Mouse (Mus musculus) monocyte, adult 5-6 weeks (primary cell): ENCODE results near the gene Rab3ip. TPM values are rescaled to one million over a fixed set of nuclear protein-coding genes. Genes with fewer than 3 reads are reported as not detected.

Experiments
- ATAC-seq: fragments of 153-309, 156-312 bp; replicated peaks from 2 replicates; pipeline ENCODE4 v1.8.0; 2017; ENCODE audit warnings: mild to moderate bottlenecking; ENCODE audit not compliant: low TSS enrichment, insufficient number of reproducible peaks, severe bottlenecking, poor library complexity, low FRiP score
- total RNA-seq: library from RNA; stranded (forward); fragments of 200-1000, 200-491, 200-594 nt; gene quantifications from 3 replicates; pipeline ENCODE4 v1.2.3, GENCODE M21; 2017

Rab3ip gene
- total RNA-seq, 1 experiment from 2014 or later: 16.6 TPM

DNA sequence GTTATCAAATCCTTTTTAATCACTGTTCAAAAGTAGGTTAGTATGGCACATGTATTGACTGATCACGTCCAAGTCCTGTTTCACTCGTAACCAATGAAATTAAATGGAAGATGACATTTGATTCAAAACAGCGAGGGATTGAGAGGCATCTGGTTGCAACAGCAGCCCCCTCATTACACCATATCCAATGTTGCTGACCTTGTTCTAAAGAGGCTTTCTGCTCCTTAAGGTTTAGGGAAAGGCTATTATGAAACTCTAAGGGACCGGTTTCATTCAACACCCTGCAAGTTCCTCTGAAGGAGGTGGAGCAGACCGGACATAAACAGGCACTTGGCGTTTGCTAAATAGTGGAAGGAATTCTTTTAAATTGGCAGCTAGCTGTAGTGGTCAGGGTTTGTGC, 56.0 kb downstream of the Rab3ip start:
- ATAC-seq: no peak

DNA sequence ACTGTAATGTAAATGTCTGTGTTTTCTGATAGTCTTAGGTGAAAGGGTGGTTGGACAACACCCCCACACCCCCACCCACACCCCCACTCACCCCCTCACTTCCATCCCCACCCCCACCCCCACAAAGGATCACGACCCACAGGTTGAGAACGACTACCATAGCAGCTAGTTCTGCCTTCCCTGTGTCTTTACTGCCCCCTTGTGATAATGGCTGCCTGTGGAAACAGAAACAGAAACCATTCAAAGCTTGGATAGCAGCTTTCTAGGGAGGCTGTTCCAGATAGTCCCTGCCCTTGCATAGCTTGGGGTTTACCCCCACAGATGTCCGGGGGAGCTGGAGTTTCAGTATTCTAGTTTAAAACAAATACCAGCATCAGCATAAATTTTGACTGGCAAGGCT, 56.8 kb downstream of the Rab3ip start:
- ATAC-seq: no peak

DNA sequence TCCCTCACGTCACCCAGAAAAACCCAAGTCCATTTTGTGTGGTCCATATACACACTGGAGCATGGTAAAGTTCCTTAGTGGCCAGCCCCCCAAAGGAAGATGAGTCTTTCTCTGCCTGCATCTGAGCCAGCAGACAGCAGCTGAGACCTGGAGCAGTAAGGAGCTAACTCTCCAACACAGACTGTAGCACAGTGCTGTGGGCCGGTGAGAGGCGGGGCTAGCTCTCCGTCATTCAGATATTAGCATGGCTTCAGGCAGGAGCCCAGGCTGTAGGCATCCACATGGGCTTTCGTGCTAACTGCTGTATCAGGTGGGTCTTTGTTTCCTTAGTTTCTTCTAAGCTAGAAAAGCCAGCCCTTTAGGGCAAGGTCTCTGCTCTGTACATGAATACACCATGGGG, 60.0 kb downstream of the Rab3ip start:
- ATAC-seq: no peak

DNA sequence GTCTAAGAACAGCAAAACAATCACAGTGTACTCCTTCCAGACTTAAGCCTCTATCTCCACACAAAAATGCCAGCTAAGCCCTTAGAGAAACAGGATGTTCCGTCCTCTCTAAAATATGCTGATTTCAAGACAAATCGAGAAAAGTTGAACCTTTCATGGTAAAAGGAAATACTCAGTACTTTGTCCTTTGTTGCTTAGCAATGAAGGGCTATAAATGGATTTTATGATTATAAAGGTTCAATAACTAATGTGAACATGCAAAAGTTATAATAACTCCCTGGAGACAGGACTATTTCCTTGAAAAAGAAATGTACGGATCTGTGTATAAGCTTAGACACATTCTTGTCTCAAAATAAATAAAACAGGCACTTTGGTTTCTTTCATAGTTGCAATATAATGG, 66.0 kb downstream of the Rab3ip start:
- no peak for ATAC-seq

DNA sequence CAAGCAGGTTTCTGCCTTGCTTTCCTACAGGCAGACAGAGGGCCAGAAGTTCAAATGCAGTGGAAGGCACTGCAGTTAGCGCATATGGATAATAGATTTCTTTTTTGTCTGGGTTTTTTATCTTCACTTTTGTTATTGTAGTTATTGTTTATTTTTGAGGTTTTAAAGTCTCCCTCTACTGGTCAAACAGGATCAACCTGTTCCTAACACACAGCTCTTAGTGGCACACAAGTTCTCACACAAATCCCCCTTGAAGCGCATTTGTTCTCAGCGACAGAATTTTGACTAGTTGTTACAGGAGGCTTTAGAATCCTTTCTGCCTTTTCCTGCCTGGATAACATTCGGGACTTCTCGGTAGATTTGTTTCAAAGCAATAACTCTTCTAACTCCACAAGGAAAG, 67.0 kb downstream of the Rab3ip start:
- no peak for ATAC-seq

DNA sequence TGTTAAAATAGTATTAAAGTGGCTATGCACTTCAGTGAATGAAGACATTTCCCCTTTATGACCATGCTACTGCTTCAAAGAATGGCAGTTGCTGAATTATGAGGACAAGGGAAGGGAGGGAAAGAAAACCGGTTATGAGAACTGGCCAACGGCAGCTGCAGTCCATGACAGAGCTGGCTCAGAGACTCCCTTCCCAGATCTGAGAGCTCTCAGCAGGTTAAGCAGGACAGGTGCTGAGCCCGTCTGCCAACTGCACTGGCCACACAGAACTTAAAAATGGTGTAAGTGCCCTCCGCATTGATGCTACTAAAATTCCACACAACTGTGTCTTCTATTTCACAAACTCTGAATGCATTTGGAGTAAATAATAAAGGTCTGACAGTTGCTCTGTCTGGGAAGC, 73.1 kb downstream of the Rab3ip start:
- no peak for ATAC-seq

- ATAC-seq: no peak
Measured at GRCm38 (mm10) chr10:116874490-116874889, 76.1 kb downstream of the Rab3ip start.

DNA sequence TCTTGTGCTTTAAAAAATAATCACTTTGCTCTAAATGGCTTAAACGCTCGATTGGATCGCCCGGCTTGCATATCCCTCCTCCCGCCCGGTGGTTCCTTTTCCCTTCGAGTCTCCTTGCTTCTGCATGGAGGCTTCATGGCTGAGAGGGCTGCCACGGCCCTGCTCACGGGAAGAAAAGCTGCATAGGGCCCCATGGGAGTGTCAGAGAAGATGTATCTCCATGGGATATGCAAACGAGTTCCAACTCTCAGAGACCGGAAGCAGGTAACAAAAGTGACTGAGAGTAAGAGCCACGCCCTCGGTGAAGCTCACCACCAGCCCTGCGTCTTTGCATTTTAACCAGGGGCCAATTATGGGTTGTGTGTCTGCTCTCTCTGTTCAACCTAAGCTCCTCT, 78.6 kb downstream of the Rab3ip start:
- no peak for ATAC-seq

- ATAC-seq: no peak
Measured at GRCm38 (mm10) chr10:116871329-116872015, 79.1 kb downstream of the Rab3ip start.

DNA sequence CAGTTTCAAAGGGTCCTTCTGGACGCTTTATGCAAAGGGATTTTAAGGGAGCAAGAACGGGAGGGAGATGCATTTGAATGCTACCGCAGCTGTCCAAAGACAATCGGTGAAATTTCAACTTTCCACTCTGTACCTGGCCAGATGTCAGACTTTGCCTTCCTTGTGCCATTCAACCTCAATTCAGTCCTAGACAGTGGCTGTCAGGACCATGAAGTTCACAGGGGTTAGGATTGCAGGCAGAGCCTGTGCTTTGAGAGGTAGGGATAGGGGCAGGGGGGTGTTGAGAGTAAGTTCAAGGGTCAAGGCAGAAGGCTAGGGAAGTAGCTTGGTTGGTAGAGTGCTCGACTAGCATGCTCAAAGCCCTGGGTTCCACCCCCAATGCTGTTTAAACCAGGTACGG, 79.8 kb downstream of the Rab3ip start:
- ATAC-seq: no peak

Other genes starting within 250 kb of the Rab3ip start
- gene Myrfl, start 53.9 kb downstream of the Rab3ip start, total RNA-seq: not detected in 3 replicates
- not detected in 3 replicates for gene Gm10271, start 21.8 kb upstream of the Rab3ip start, total RNA-seq
- not detected in 3 replicates for gene Best3, start 35.5 kb upstream of the Rab3ip start, total RNA-seq
- gene Lrrc10, start 94.6 kb upstream of the Rab3ip start, total RNA-seq: not detected in 3 replicates
- 289 to 360 TPM (median 315 TPM) in 3 replicates for gene Cct2, start 113.0 kb upstream of the Rab3ip start, total RNA-seq
- gene Frs2, start 197.8 kb upstream of the Rab3ip start, total RNA-seq: 9.1 to 21.4 TPM (median 12.1 TPM) in 3 replicates